Mouse (Mus musculus) small intestine, adult 2 months (tissue): ENCODE measurements around the gene Rap2a. TPM values are rescaled to one million over a fixed set of nuclear protein-coding genes. Genes with fewer than 3 reads are reported as not detected.

Experiments used
- H3K27ac ChIP-seq: fragments of 200-500 bp; 2 replicates; pipeline ENCODE4 v1.5.1; 2012; ENCODE audit warnings: low read depth, low read length, control low read depth, inconsistent platforms; ENCODE audit not compliant: insufficient read depth
- H3K27me3 ChIP-seq: fragments of 200-500 bp; 2 replicates; pipeline ENCODE4 v1.6.1; 2012; ENCODE audit warnings: mild to moderate bottlenecking, moderate library complexity, low read length, inconsistent platforms; ENCODE audit not compliant: control insufficient read depth, insufficient read depth
- H3K36me3 ChIP-seq: fragments of 200-500 bp; 2 replicates; pipeline ENCODE4 v1.6.1; 2012; ENCODE audit warnings: mild to moderate bottlenecking, low read length, control low read depth, inconsistent platforms; ENCODE audit not compliant: control insufficient read depth, insufficient read depth
- H3K4me1 ChIP-seq: fragments of 200-500 bp; 2 replicates; pipeline ENCODE4 v1.6.1; 2012; ENCODE audit warnings: low read length, inconsistent platforms, mixed read lengths; ENCODE audit not compliant: control insufficient read depth, insufficient read depth, insufficient read length
- H3K4me3 ChIP-seq: fragments of 200-500 bp; 2 replicates; pipeline ENCODE4 v1.5.1; 2012; ENCODE audit warnings: low read depth, mild to moderate bottlenecking, control low read depth, inconsistent platforms, low read length, moderate library complexity
- CTCF ChIP-seq: fragments of 200-500 bp; IDR thresholded peaks from 2 replicates; pipeline ENCODE4 v1.5.1; 2012; ENCODE audit warnings: low read depth, mild to moderate bottlenecking, control low read depth, inconsistent platforms, low read length, moderate library complexity, mixed read lengths; ENCODE audit not compliant: insufficient replicate concordance, insufficient read length; ENCODE audit errors: extremely low read depth
- POLR2A ChIP-seq: fragments of 200-500 bp; IDR thresholded peaks from 2 replicates; pipeline ENCODE4 v1.6.1; 2012; ENCODE audit warnings: low read depth, mild to moderate bottlenecking, control low read depth, inconsistent platforms, low read length, moderate library complexity
- WGBS: fragments of 180-500 bp; shearing (Covaris S2); methylation state at CpG from one replicate; pipeline ENCODE4 v1.1.7; 2018; 5-methylcytosine and 5-hydroxymethylcytosine counted together
- polyA plus RNA-seq: library from polyadenylated mRNA; depleted of rRNA; stranded (reverse); fragments of >200 nt; gene quantifications from 2 replicates; pipeline ENCODE4 v1.2.3, GENCODE M21; 2012

The Rap2a gene
- polyA plus RNA-seq, 1 experiment, result 13.3 TPM

DNA sequence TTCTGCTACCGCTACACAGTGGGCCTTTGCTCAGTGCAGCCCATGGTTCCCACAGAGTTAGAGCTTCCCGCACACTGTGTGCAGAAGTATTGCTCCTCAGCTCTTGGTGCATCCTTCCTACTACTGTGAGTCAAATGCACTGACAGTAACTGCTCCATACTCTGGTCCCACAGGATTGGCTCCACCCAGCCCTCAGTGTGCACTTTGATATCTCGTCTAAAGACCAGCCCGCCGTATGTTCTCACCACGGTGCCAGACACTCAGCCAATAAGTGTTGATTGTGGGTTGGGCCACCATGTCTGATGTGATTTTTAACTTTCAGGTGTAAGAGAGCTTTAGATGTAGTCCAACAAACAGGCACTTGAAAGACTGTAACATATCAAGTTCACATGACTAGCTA is 21.4 kb downstream of the Rap2a start:
- 61% methylated on average over 6 of the region's 6 CpGs for WGBS
- Histone ChIP-seq H3K4me1 (no peaks in the 10 kb centered on the region), H3K36me3 (peaks cover 5% of the 10 kb centered on the region; the same call in 1 of the 2 replicates), H3K27me3 (no peaks in the 10 kb centered on the region), H3K27ac (no peak overlapping the region), H3K4me3 (no peak overlapping the region)
- TF ChIP-seq POLR2A (no peak), CTCF (no peak)

DNA sequence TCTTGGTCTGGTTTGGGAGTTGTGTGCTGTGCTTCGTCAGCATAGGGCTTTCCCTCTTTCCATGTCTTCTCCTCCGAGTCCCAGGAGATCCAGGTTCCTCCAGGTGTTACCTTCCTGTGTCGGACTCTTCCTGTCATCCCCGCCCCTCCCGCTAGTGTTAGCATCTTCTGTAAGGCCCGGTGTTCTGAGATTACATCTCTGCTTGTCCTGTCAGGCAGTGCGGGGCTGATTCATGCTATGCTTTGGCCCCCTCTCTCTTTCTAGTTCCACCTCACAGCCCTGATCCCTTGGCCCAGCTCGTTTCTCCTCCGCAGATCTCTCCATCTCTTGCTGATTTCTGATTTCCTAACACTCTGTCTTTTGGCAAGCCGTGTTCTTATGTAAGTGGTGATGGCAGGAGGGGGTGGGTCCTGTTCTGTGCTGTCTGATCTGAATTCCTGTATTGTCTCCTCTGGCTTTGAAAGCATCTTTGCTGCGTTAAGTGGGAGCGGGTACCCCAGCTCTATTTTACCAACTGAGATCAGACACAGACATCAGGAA is 21.8 kb downstream of the Rap2a start:
- Histone ChIP-seq H3K4me1 (no peaks in the 10 kb centered on the region), H3K36me3 (peaks cover 5% of the 10 kb centered on the region; the same call in 1 of the 2 replicates), H3K27me3 (no peaks in the 10 kb centered on the region), H3K27ac (no peak overlapping the region), H3K4me3 (no peak overlapping the region)
- TF ChIP-seq CTCF (no peak), POLR2A (no peak)
- 80% methylated on average over 12 of the region's 12 CpGs for WGBS

DNA sequence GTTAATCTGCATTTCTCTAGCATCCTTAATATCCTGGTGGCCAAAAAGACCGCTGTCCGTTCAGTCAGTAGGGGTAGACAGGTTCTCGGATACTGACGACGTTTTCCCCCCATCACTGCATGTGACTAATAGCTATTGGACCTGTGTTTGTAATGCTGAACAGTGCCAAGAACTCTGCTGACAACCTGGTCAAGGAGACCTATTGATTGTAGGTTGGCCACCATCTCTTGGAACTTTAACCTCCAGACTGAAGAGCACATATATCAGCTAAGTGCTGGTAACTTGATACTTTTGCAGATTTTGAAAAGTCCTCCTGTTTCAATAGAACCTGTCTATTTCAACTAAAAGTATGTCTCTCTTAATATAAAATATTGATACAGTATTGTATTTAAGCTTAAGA is 22.5 kb downstream of the Rap2a start:
- Histone ChIP-seq H3K27ac (no peak overlapping the region), H3K4me3 (no peak overlapping the region), H3K27me3 (no peaks in the 10 kb centered on the region), H3K36me3 (peaks cover 5% of the 10 kb centered on the region; the same call in 1 of the 2 replicates), H3K4me1 (no peaks in the 10 kb centered on the region)
- TF ChIP-seq POLR2A, result no peak
- TF ChIP-seq CTCF, result no peak
- WGBS, result 84% methylated on average over 5 of the region's 5 CpGs

DNA sequence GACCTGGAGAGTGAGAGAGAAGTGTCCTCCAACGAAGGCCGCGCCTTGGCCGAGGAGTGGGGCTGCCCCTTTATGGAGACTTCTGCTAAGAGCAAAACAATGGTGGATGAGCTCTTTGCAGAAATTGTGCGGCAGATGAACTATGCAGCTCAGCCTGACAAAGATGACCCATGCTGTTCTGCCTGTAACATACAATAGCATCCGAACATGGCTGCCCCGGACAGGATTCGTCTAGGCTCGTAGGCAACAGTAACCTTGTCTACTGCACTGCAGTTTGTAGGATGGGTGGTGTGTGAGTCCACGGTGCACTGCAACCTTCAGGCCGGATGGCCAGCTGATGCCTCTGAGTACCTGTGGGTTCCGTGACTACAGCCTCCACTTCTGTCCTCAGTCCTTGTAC is 25.4 kb downstream of the Rap2a start:
- H3K4me3 ChIP-seq, result no peak overlapping the region
- H3K27me3 ChIP-seq, result no peaks in the 10 kb centered on the region
- WGBS, result 94% methylated on average over 12 of the region's 12 CpGs
- peaks cover 5% of the 10 kb centered on the region; the same call in 1 of the 2 replicates for H3K36me3 ChIP-seq
- TF ChIP-seq POLR2A (no peak), CTCF (no peak)
- H3K4me1 ChIP-seq, result no peaks in the 10 kb centered on the region
- no peak overlapping the region for H3K27ac ChIP-seq

DNA sequence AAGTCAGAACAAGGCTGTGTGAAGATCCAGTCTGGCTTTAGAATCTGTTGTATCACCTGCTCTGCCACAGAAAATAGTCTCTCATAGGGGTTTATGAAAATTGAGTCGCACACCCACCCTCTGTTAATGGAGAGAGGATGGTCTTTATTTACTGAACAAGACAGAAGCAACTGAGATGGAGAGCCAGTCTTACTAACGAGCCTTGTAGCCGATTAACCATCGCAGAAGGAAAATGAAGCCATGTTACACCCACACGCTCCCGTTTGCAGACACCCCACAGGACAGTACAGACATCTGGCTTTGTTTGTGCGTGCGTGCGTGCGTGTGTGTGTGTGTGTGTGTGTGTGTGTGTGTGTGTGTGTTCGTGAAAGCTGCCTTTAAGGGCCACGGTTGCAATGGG is 26.2 kb downstream of the Rap2a start:
- 91% methylated on average over 12 of the region's 12 CpGs for WGBS
- TF ChIP-seq CTCF, result no peak
- no peak for TF ChIP-seq POLR2A
- Histone ChIP-seq H3K4me1 (no peaks in the 10 kb centered on the region), H3K27ac (no peak overlapping the region), H3K36me3 (peaks cover 5% of the 10 kb centered on the region; the same call in 1 of the 2 replicates), H3K4me3 (no peak overlapping the region), H3K27me3 (no peaks in the 10 kb centered on the region)

DNA sequence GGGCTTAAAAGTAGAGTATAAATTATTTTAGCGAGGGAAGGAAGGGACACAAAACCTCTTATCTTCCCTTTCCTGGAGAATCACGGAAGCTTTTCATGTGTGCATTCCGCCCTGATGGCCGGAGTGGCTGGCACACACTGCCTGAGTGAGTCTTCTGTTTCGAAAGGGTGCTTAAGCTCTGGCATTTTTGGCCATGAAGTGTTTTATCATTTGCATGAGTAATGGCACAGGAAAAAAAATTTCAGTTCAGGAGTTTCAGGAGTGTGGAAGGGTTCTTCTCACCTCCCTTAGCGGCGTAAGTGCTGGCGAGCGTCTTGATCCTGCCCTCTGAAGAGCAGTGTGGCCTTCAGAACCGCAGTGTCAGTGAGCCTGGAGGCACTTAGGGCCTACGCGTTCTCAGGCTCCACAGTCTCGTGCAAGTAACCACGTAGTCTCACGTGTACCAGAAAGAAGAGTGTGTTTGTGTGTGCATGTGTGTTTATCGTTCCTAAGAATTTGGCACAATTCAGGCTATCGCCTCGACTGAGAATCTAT is 26.8 kb downstream of the Rap2a start:
- no peak for TF ChIP-seq POLR2A
- TF ChIP-seq CTCF, result no peak
- WGBS, result 91% methylated on average over 18 of the region's 18 CpGs

DNA sequence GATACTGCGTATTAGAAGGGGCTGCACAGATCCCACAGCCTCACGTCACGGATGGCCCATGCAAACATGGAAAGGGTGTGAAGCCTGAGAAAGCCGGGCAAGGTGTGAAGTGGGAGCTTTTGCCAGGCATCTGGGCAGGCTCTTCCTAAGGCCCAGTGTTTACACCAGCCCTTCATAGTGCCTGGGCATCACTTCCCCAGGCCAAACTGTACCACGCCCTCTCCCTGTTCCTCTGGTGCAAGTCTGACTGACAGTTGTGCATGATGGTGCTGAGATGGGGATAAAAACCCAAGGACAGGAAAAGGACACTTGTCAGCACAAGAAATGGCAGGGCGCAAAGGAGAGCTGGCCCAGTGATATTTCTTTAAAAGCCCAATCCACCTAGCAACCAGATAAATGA is 27.7 kb downstream of the Rap2a start:
- Histone ChIP-seq H3K4me3 (no peak overlapping the region), H3K36me3 (peaks cover 5% of the 10 kb centered on the region; the same call in 1 of the 2 replicates), H3K4me1 (no peaks in the 10 kb centered on the region), H3K27ac (no peak overlapping the region), H3K27me3 (no peaks in the 10 kb centered on the region)
- TF ChIP-seq POLR2A (no peak), CTCF (no peak)
- WGBS, result 95% methylated on average over 6 of the region's 6 CpGs

More for the DNA sequence above, 26.8 kb downstream of the Rap2a start:
- Histone ChIP-seq H3K4me1 (no peaks in the 10 kb centered on the region), H3K27me3 (no peaks in the 10 kb centered on the region), H3K4me3 (no peak overlapping the region), H3K27ac (no peak overlapping the region), H3K36me3 (peaks cover 5% of the 10 kb centered on the region; the same call in 1 of the 2 replicates)
